Mouse (Mus musculus) B cell, adult 67 days (primary cell): ENCODE results near the gene Lrp10. TPM values are rescaled to one million over a fixed set of nuclear protein-coding genes. Genes with fewer than 3 reads are reported as not detected.

Experiments
- total RNA-seq, 2 experiments: library from RNA; stranded (reverse); gene quantifications; 4 replicates each; pipeline ENCODE4 v1.2.4; 2023

Gene Lrp10
- 100 to 1,000 TPM; 186 to 221 TPM for total RNA-seq

GRCm38 (mm10) chr14:54463959-54464292 is at the start of gene Lrp10:
Gene Lrp10, plus strand, starts transcription at chr14:54464137.

GRCm38 (mm10) chr14:54417623-54418081 is 46.3 kb upstream of the Lrp10 start, which contains the start of gene Slc7a7:
Gene Slc7a7, minus strand, starts transcription at chr14:54417780.

GRCm38 (mm10) chr14:54426689-54427398 is 37.1 kb upstream of the Lrp10 start, which contains the start of gene Mrpl52:
Gene Mrpl52, plus strand, starts transcription at chr14:54426909.

GRCm38 (mm10) chr14:54431334-54432077 is 32.4 kb upstream of the Lrp10 start, which contains the start of gene Mmp14:
Gene Mmp14, plus strand, starts transcription at chr14:54431612.

GRCm38 (mm10) chr14:54475941-54476844 is 12.3 kb downstream of the Lrp10 start, which contains the start of gene Rem2:
Gene Rem2, plus strand, starts transcription at chr14:54476100.

Other genes with a start within 250 kb of the Lrp10 start
- gene Dad1, start 210.0 kb upstream of the Lrp10 start, total RNA-seq, result 100 to 1,000 TPM; 129 to 138 TPM
- 10 to 100 TPM in 1 of 2 experiments, 1 to 10 TPM in 1; 6.2 to 11.6 TPM for gene Abhd4, start 209.9 kb upstream of the Lrp10 start, total RNA-seq
- gene Olfr49, start 179.2 kb upstream of the Lrp10 start, total RNA-seq, result under 1 TPM; 0.09 to 0.17 TPM
- gene Oxa1l, start 103.3 kb upstream of the Lrp10 start, total RNA-seq, result 100 to 1,000 TPM in 1 of 2 experiments, 10 to 100 TPM in 1; 92.5 to 102 TPM
- 1 to 10 TPM; 5.7 to 7.1 TPM for gene Slc7a7, start 46.4 kb upstream of the Lrp10 start, total RNA-seq
- 100 to 1,000 TPM in 1 of 2 experiments, 10 to 100 TPM in 1; 82.4 to 121 TPM for gene Mrpl52, start 37.2 kb upstream of the Lrp10 start, total RNA-seq
- under 1 TPM in 1 of 2 experiments, not detected in 1; 0.90 TPM for gene Mmp14, start 32.5 kb upstream of the Lrp10 start, total RNA-seq
- gene Rem2, start 12.0 kb downstream of the Lrp10 start, total RNA-seq, result 1 to 10 TPM; 1.5 TPM
- gene Prmt5, start 53.4 kb downstream of the Lrp10 start, total RNA-seq, result 10 to 100 TPM; 35.7 to 39.8 TPM
- gene Haus4, start 90.5 kb downstream of the Lrp10 start, total RNA-seq, result 10 to 100 TPM; 11.6 to 13.0 TPM
- gene Ajuba, start 113.4 kb downstream of the Lrp10 start, total RNA-seq, result not detected
- gene 4931414P19Rik, start 141.9 kb downstream of the Lrp10 start, total RNA-seq, result 1 to 10 TPM; 6.0 to 7.2 TPM
- gene Psmb5, start 153.9 kb downstream of the Lrp10 start, total RNA-seq, result 10 to 100 TPM; 54.5 to 60.9 TPM
- gene Psmb11, start 157.3 kb downstream of the Lrp10 start, total RNA-seq, result not detected
- not detected for gene Gm17606, start 176.8 kb downstream of the Lrp10 start, total RNA-seq
- 1 to 10 TPM; 4.2 to 4.5 TPM for gene Cdh24, start 177.2 kb downstream of the Lrp10 start, total RNA-seq
- 10 to 100 TPM; 32.3 to 45.7 TPM for gene 1700123O20Rik, start 222.1 kb downstream of the Lrp10 start, total RNA-seq
- 100 to 1,000 TPM; 544 to 550 TPM for gene Acin1, start 222.8 kb downstream of the Lrp10 start, total RNA-seq
- not detected for gene Gm29776, start 234.7 kb downstream of the Lrp10 start, total RNA-seq
- gene Cebpe, start 248.0 kb downstream of the Lrp10 start, total RNA-seq, result not detected